Mouse (Mus musculus) kidney, embryonic 16.5 days (tissue): ENCODE results near the gene Ncor1. TPM values are rescaled to one million over a fixed set of nuclear protein-coding genes. Genes with fewer than 3 reads are reported as not detected.
"Not testable (repeated sequence)": the region's sequence is repeated elsewhere in the genome, so short reads cannot be mapped to it uniquely, and the experiment has no call there.

Source experiments
- ATAC-seq: fragments of 200-750 bp; cut with Nextera tagmentation; 2 replicates; pipeline ENCODE4 v1.8.0; 2017; ENCODE audit warnings: moderate TSS enrichment; ENCODE audit not compliant: low FRiP score, low TSS enrichment
- H3K27ac ChIP-seq: fragments of 300-500 bp; sonication (generic); 2 replicates; pipeline ENCODE4 v1.5.1; 2014; ENCODE audit warnings: low read length
- H3K27me3 ChIP-seq: fragments of 300-500 bp; sonication (generic); 2 replicates; pipeline ENCODE4 v1.6.1; 2014; ENCODE audit warnings: low read length, control low read depth, mixed read lengths; ENCODE audit not compliant: insufficient read depth
- H3K36me3 ChIP-seq: fragments of 300-500 bp; sonication (generic); 2 replicates; pipeline ENCODE4 v1.6.1; 2014; ENCODE audit warnings: low read length, control low read depth, mixed read lengths; ENCODE audit not compliant: insufficient read depth
- H3K4me1 ChIP-seq: fragments of 300-500 bp; sonication (generic); 2 replicates; pipeline ENCODE4 v1.6.1; 2014; ENCODE audit warnings: low read length, control low read depth, mixed read lengths; ENCODE audit not compliant: insufficient read depth
- H3K4me2 ChIP-seq: fragments of 300-500 bp; sonication (generic); replicated peaks from 2 replicates; pipeline ENCODE4 v1.6.1; 2014; ENCODE audit warnings: low read depth, low read length
- H3K4me3 ChIP-seq: fragments of 300-500 bp; sonication (generic); 2 replicates; pipeline ENCODE4 v1.5.1; 2014; ENCODE audit warnings: mild to moderate bottlenecking, low read length
- H3K9ac ChIP-seq: fragments of 300-500 bp; sonication (generic); replicated peaks from 2 replicates; pipeline ENCODE4 v1.6.1; 2014; ENCODE audit warnings: low read length
- H3K9me3 ChIP-seq: fragments of 300-500 bp; sonication (generic); 2 replicates; pipeline ENCODE4 v1.6.1; 2016; ENCODE audit warnings: low read length, control low read depth
- WGBS: fragments of 180-500 bp; shearing (Covaris S2); extraction: QIAGEN DNeasy Blood & Tissue Kit; methylation state at CpG from one replicate; pipeline ENCODE4 v1.1.7; 2014; 5-methylcytosine and 5-hydroxymethylcytosine counted together
- polyA plus RNA-seq: library from polyadenylated mRNA; unstranded; fragments of >200 nt; fragmentation: Nextera tagmentation; extraction: Ambion mirVana; gene quantifications from 2 replicates; pipeline ENCODE4 v1.2.1, GENCODE M21; 2015

Ncor1 gene
- polyA plus RNA-seq, 1 experiment from 2014 or later: 102 TPM

DNA sequence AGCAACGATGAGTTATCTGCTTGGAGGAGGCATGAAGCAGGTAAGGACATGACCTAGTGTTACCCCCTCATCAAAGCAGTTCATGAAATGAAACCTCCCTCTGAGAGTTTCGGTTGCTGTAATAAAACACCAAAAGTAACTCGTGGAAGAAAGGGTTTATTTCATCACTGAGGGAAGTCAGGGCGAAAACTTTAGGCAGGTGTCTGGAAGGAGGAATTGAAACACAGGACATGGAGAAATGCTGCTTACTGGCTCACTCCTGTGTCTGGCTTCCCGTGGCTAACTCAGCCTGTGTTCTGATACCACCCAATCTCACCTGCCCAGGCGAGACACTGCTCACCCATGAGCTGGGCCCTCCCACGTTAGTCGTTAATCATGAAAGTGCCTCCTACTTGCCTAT lies 173.3 kb downstream of the Ncor1 start:
- ATAC-seq: no peak

DNA sequence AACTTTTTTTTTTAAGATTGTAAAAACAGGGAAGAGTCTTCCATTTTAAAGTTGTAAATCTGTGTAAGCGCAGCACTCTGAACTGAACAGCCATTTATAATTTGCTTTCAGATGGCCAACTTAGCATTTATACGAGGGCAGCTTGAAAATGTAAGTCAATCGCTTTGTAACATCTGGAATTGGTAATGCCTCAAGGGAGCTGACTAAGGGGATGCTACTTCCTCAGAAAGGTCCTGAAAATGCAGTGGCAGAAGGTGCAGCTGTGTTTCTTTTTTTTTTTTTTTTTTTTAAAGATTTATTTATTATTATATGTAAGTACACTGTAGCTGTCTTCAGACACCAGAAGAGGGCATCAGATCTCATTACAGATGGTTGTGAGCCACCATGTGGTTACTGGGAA lies 174.3 kb downstream of the Ncor1 start:
- H3K4me1 ChIP-seq, ATAC-seq, H3K4me3 ChIP-seq, H3K9ac ChIP-seq, H3K27ac ChIP-seq, H3K4me2 ChIP-seq, H3K27me3 ChIP-seq, H3K9me3 ChIP-seq: not testable (repeated sequence)
- H3K36me3 ChIP-seq: peaks cover 13% of the 10 kb centered on the region
- WGBS: 79% methylated on average over 3 of the region's 3 CpGs

More for the DNA sequence above, 173.3 kb downstream of the Ncor1 start:
- no peak overlapping the region for H3K27ac ChIP-seq
- no peaks in the 10 kb centered on the region for H3K27me3 ChIP-seq
- H3K4me2 ChIP-seq: no peak overlapping the region
- no peak overlapping the region for H3K4me3 ChIP-seq
- peaks cover 13% of the 10 kb centered on the region for H3K36me3 ChIP-seq
- no peak overlapping the region for H3K9ac ChIP-seq
- no peaks in the 10 kb centered on the region for H3K9me3 ChIP-seq
- WGBS: 70% methylated on average over 8 of the region's 8 CpGs
- peaks cover 6% of the 10 kb centered on the region for H3K4me1 ChIP-seq

GRCm38 (mm10) chr11:62281601-62281997 lies 176.7 kb downstream of the Ncor1 start:
- Histone ChIP-seq H3K27me3 (no peaks in the 10 kb centered on the region), H3K36me3 (peaks cover 11% of the 10 kb centered on the region), H3K9ac (peak overlapping the region; percentile 81), H3K9me3 (no peaks in the 10 kb centered on the region), H3K4me2 (peak overlapping the region; percentile 72), H3K27ac (peak overlapping the region; percentile 89), H3K4me1 (peaks cover 6% of the 10 kb centered on the region), H3K4me3 (peak overlapping the region; percentile 83)
- WGBS: 1% methylated on average over 51 of the region's 57 CpGs
- peak; percentile 80 for ATAC-seq

DNA sequence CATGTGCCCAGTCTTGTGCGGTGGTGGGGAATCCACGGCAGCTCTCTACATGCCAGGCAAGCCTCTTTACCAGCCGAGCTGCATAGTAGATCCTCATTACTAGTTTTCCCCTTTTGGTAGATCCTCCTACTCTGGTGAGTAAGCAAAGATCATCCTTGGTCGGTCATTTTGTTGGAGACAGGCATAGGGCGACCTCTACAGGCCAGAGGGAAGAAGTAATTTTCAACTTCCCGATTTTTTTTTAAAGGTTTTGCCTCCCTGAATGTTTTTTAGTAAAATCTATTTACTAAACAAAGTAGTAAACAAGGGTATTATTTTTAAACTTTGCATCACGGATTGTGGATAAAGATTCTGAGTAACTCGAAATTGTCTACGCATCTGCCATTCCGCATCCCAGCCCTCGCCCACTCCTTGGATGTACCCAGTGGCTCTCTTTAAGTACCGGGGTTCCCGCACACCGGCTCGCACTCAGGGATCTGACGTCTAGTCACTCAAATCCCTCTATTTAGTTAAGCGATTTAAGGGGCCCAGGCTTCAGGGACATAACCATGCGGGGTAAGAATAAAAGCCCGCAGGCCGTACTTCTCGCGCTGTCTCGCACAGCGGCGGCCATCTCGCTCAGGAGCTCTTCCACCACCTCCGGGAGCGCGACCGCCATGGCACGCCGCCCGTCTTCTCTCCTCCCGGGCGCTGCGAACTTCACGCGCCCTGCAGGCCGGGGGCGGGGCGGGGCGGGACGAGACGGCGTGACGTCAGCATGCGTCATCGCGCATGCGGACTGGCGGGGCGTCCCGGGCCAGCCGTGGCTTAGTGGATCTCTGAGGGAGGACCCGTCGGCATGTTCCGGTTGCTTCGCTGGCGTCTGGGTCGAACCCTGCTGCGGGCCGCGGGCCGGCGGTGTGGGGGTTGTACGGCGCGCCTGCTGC lies 177.4 kb downstream of the Ncor1 start, which contains the start of the genes Zswim7 and Ttc19:
Gene Zswim7 (minus strand): TSS at position 701 of the 926 bp plus-strand sequence.
Gene Ttc19 (plus strand): TSS at position 799 of the 926 bp plus-strand sequence.
- peaks cover 9% of the 10 kb centered on the region for H3K36me3 ChIP-seq
- no peaks in the 10 kb centered on the region for H3K27me3 ChIP-seq
- peak within 1 kb of the TSS; percentile 81 for H3K9ac ChIP-seq
- peaks cover 6% of the 10 kb centered on the region for H3K4me1 ChIP-seq
- H3K27ac ChIP-seq: peak within 1 kb of the TSS; percentile 89
- H3K4me2 ChIP-seq: peak within 1 kb of the TSS; percentile 72
- no peaks in the 10 kb centered on the region for H3K9me3 ChIP-seq
- under 1% methylated on average over 68 of the region's 68 CpGs for WGBS
- H3K4me3 ChIP-seq: peak within 1 kb of the TSS; percentile 83
- ATAC-seq: peak; percentile 97

- H3K36me3 ChIP-seq: no peaks in the 10 kb centered on the region
- peaks cover 6% of the 10 kb centered on the region for H3K4me1 ChIP-seq
- no peak overlapping the region for H3K27ac ChIP-seq
- H3K4me2 ChIP-seq: no peak overlapping the region
- no peak overlapping the region for H3K9ac ChIP-seq
- 22% methylated on average over 5 of the region's 5 CpGs for WGBS
- no peaks in the 10 kb centered on the region for H3K27me3 ChIP-seq
- no peak for ATAC-seq
- H3K4me3 ChIP-seq: no peak overlapping the region
- H3K9me3 ChIP-seq: no peaks in the 10 kb centered on the region
These were observed 180.3 kb downstream of the Ncor1 start for GRCm38 (mm10) chr11:62278027-62278426.

DNA sequence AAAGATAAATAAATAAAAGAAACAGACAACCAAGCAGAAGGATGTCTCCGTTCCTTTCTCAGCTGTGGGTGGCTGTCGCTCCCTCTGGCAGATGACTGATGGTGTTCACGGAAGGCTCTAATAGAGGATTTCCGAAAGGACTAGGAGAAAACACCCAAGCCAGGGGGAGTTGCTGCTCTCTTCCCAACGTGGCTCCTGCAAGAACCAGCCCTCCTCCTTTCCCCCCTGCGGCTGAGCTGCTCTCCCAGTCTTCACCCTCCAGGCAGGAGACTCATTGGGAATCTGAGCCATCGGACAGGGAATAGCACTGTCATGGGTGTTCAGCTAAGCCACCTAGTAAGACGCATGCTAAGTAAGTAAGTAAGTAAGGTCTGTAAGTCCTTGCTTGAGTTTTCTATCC lies 181.3 kb downstream of the Ncor1 start:
- no peaks in the 10 kb centered on the region for H3K36me3 ChIP-seq
- 48% methylated on average over 8 of the region's 8 CpGs for WGBS
- no peak for ATAC-seq
- no peaks in the 10 kb centered on the region for H3K9me3 ChIP-seq
- peaks cover 3% of the 10 kb centered on the region for H3K4me1 ChIP-seq
- H3K4me3 ChIP-seq: no peak overlapping the region
- no peak overlapping the region for H3K27ac ChIP-seq
- no peaks in the 10 kb centered on the region for H3K27me3 ChIP-seq
- no peak overlapping the region for H3K9ac ChIP-seq
- no peak overlapping the region for H3K4me2 ChIP-seq

- Histone ChIP-seq H3K9me3 (no peaks in the 10 kb centered on the region), H3K4me1 (peaks cover 3% of the 10 kb centered on the region; the same call in 1 of the 2 replicates), H3K27ac (peak overlapping the region; percentile 13; the same call in 1 of the 2 replicates), H3K4me3 (no peak overlapping the region), H3K27me3 (no peaks in the 10 kb centered on the region), H3K36me3 (no peaks in the 10 kb centered on the region), H3K9ac (no peak overlapping the region), H3K4me2 (no peak overlapping the region)
- no peak for ATAC-seq
- WGBS: 43% methylated on average over 5 of the region's 5 CpGs
These were observed 187.5 kb downstream of the Ncor1 start for GRCm38 (mm10) chr11:62270851-62271250.

GRCm38 (mm10) chr11:62269097-62269496 lies 189.2 kb downstream of the Ncor1 start:
- ATAC-seq: no peak
- H3K4me1 ChIP-seq: peaks cover 3% of the 10 kb centered on the region; the same call in 1 of the 2 replicates
- WGBS: 54% methylated on average over 12 of the region's 12 CpGs

GRCm38 (mm10) chr11:62268381-62268780 lies 190.0 kb downstream of the Ncor1 start:
- no peak overlapping the region for H3K4me3 ChIP-seq
- H3K27ac ChIP-seq: no peak overlapping the region
- no peaks in the 10 kb centered on the region for H3K9me3 ChIP-seq
- no peak overlapping the region for H3K9ac ChIP-seq
- no peaks in the 10 kb centered on the region for H3K27me3 ChIP-seq
- H3K4me1 ChIP-seq: peaks cover 3% of the 10 kb centered on the region; the same call in 1 of the 2 replicates
- ATAC-seq: no peak
- WGBS: 42% methylated on average over 8 of the region's 8 CpGs
- no peaks in the 10 kb centered on the region for H3K36me3 ChIP-seq
- H3K4me2 ChIP-seq: no peak overlapping the region

More at GRCm38 (mm10) chr11:62269097-62269496, 189.2 kb downstream of the Ncor1 start:
- Histone ChIP-seq H3K9ac (no peak overlapping the region), H3K27ac (no peak overlapping the region), H3K9me3 (no peaks in the 10 kb centered on the region), H3K36me3 (no peaks in the 10 kb centered on the region), H3K27me3 (no peaks in the 10 kb centered on the region), H3K4me2 (no peak overlapping the region), H3K4me3 (no peak overlapping the region)
